ENCODE assay signal across 8 mouse cellular contexts in the genomic region with DNA sequence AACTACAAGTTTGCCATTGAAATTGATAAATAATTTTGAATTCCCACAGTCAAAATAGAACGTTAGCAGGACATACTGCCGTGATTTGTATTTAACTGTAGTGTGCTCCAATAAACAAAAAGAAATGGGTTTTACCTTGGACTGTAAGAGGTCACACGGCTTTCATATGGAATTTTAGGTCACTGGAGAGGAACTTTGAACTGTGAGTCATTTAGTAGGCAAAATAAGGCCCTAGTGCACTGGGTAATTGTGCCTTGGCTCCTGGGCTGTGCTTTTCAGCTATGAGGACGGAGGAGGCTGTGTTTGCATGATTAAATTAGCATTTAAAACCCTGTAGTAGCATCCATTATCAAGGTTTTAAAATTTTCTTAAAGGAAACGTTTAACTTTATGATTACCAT. TPM values are rescaled to one million over a fixed set of nuclear protein-coding genes. Genes with fewer than 3 reads are reported as not detected.
DNase-seq lines count a peak whose midpoint lies in the region; ATAC-seq and TF ChIP-seq lines count a peak whose summit lies in the region.

No protein-coding gene starts in this region.

- H3K9ac ChIP-seq in liver, adult 2 months (ENCODE audit: low read depth, low read length), result peak overlapping the region; percentile 18; the same call in 1 of the 2 replicates
- H3K9ac ChIP-seq in embryonic facial prominence, embryonic 14.5 days (ENCODE audit: low read depth, low read length), result peak overlapping the region; percentile 86; the same call in 1 of the 2 replicates
- no peak overlapping the region for H3K9ac ChIP-seq in intestine, embryonic 15.5 days

- no peak for ATAC-seq in embryonic facial prominence, embryonic 14.5 days (ENCODE audit: low read depth)
- no peak for ATAC-seq in intestine, embryonic 15.5 days

- no peak for TF ChIP-seq POLR2A in liver, adult 2 months (IDR thresholded peaks at IDR 0.05; ENCODE audit: extremely low read depth, insufficient read depth, low read length)
- TF ChIP-seq POLR2A in myocyte (IDR thresholded peaks at IDR 0.05; ENCODE audit: insufficient read length, low read depth), result no peak

- peaks cover 8% of the 10 kb centered on the region; the same call in 1 of the 2 replicates for H3K4me1 ChIP-seq in liver, adult 2 months (ENCODE audit: control insufficient read depth, insufficient read depth, low read length)
- H3K4me1 ChIP-seq in embryonic facial prominence, embryonic 14.5 days (ENCODE audit: control insufficient read depth, insufficient read depth, low read length), result peaks cover 8% of the 10 kb centered on the region
- H3K4me1 ChIP-seq in intestine, embryonic 15.5 days (replicated peaks), result no peaks in the 10 kb centered on the region

- DNase-seq in liver, adult 2 months (ENCODE audit: extremely low read depth, low read depth, low spot score), result peak; percentile 91
- DNase-seq in liver, result no peak
- DNase-seq in embryonic facial prominence, embryonic 14.5 days (ENCODE audit: low spot score), result no peak
- DNase-seq in spleen, postnatal 14 days (ENCODE audit: low spot score in 2 of 2), result no peak
- no peak for DNase-seq in frontal cortex, postnatal 25 days (ENCODE audit: low spot score in 2 of 2)
- DNase-seq in frontal cortex, postnatal 10 days (ENCODE audit: low spot score in 2 of 2), result no peak

- peaks cover 18% of the 10 kb centered on the region for H3K36me3 ChIP-seq in liver, adult 2 months (ENCODE audit: control insufficient read depth, insufficient read depth, low read length)
- H3K36me3 ChIP-seq in embryonic facial prominence, embryonic 14.5 days (ENCODE audit: control insufficient read depth, insufficient read depth, low read length), result no peaks in the 10 kb centered on the region; the same call in 1 of the 2 replicates
- H3K36me3 ChIP-seq in intestine, embryonic 15.5 days, result no peaks in the 10 kb centered on the region
- no peaks in the 10 kb centered on the region for H3K36me3 ChIP-seq in myocyte (ENCODE audit: control insufficient read depth, insufficient read depth)

- H3ac ChIP-seq in myocyte (ENCODE audit: control insufficient read depth, insufficient read length), result no peak overlapping the region

- H3K27ac ChIP-seq in liver, adult 2 months (replicated peaks; ENCODE audit: insufficient read depth, low read depth, low read length), result no peak overlapping the region
- H3K27ac ChIP-seq in embryonic facial prominence, embryonic 14.5 days (replicated peaks; ENCODE audit: low read depth, low read length), result no peak overlapping the region
- no peak overlapping the region for H3K27ac ChIP-seq in intestine, embryonic 15.5 days

- peak overlapping the region; percentile 84 for H3K4me3 ChIP-seq in liver, adult 2 months (ENCODE audit: insufficient read depth, low read depth, low read length)
- H3K4me3 ChIP-seq in embryonic facial prominence, embryonic 14.5 days (ENCODE audit: low read depth, low read length), result peak overlapping the region; percentile 88
- H3K4me3 ChIP-seq in intestine, embryonic 15.5 days (replicated peaks), result no peak overlapping the region
- peak overlapping the region; percentile 43 for H3K4me3 ChIP-seq in myocyte

- WGBS in liver, adult 2 months, result 14% methylated on average over 5 of the region's 5 CpGs
- WGBS in embryonic facial prominence, embryonic 14.5 days, result 33% methylated on average over 5 of the region's 5 CpGs
- 37% methylated on average over 5 of the region's 5 CpGs for WGBS in intestine, embryonic 15.5 days

- peak overlapping the region; percentile 95 for H3K4me2 ChIP-seq in embryonic facial prominence, embryonic 14.5 days (ENCODE audit: low read depth, low read length)
- peak overlapping the region; percentile 93 for H3K4me2 ChIP-seq in intestine, embryonic 15.5 days (replicated peaks)
- H3K4me2 ChIP-seq in myocyte (ENCODE audit: low read depth), result peak overlapping the region; percentile 66

- no peak for TF ChIP-seq CTCF in liver, adult 2 months (IDR thresholded peaks at IDR 0.05; ENCODE audit: low read depth, low read length)

- H3K9me3 ChIP-seq in embryonic facial prominence, embryonic 14.5 days (ENCODE audit: control insufficient read depth, low read length), result no peaks in the 10 kb centered on the region
- no peaks in the 10 kb centered on the region for H3K9me3 ChIP-seq in intestine, embryonic 15.5 days

- H3K79me2 ChIP-seq in liver, adult 2 months (ENCODE audit: control insufficient read depth, insufficient read depth, low read length), result peaks cover 27% of the 10 kb centered on the region
- peaks cover 20% of the 10 kb centered on the region for H3K79me2 ChIP-seq in myocyte (ENCODE audit: control insufficient read depth, insufficient read depth)

- no peaks in the 10 kb centered on the region for H3K27me3 ChIP-seq in liver, adult 2 months (ENCODE audit: control insufficient read depth, insufficient read depth, low read length)
- H3K27me3 ChIP-seq in embryonic facial prominence, embryonic 14.5 days (replicated peaks; ENCODE audit: control insufficient read depth, insufficient read depth, low read length), result peaks cover 13% of the 10 kb centered on the region; the same call in 1 of the 2 replicates
- H3K27me3 ChIP-seq in intestine, embryonic 15.5 days (replicated peaks), result no peaks in the 10 kb centered on the region
- H3K27me3 ChIP-seq in myocyte (ENCODE audit: control insufficient read depth, insufficient read depth, insufficient read length), result no peaks in the 10 kb centered on the region

TF ChIP-seq in myocyte, 11 proteins besides CTCF, POLR2A, EP300 and RAD21:
- TF ChIP-seq E2F4 (IDR thresholded peaks at IDR 0.05; ENCODE audit: insufficient read depth), result no peak
- no peak for TF ChIP-seq CEBPB (IDR thresholded peaks at IDR 0.05; ENCODE audit: insufficient read depth, poor library complexity, severe bottlenecking)
- no peak for TF ChIP-seq POLR2AphosphoS2 (IDR thresholded peaks at IDR 0.05; ENCODE audit: insufficient read length, low read depth)
- TF ChIP-seq USF1 (IDR thresholded peaks at IDR 0.05; ENCODE audit: low read depth), result no peak
- TF ChIP-seq SRF (IDR thresholded peaks at IDR 0.05; ENCODE audit: control insufficient read depth, insufficient read length, low read depth), result no peak
- no peak for TF ChIP-seq MYOD1 (IDR thresholded peaks at IDR 0.05; ENCODE audit: control insufficient read depth in 1 of 3, insufficient read length in 2 of 3, low read depth in 2 of 3)
- no peak for TF ChIP-seq MYOG (IDR thresholded peaks at IDR 0.05; ENCODE audit: control insufficient read depth in 1 of 3, insufficient read depth in 1 of 3, insufficient read length in 2 of 3, low read depth in 2 of 3)
- no peak for TF ChIP-seq REST (IDR thresholded peaks at IDR 0.05; ENCODE audit: insufficient read depth, insufficient read length)
- TF ChIP-seq TCF3 (IDR thresholded peaks at IDR 0.05; ENCODE audit: insufficient read length, low read depth), result no peak
- TF ChIP-seq MAX (IDR thresholded peaks at IDR 0.05; ENCODE audit: low read depth), result no peak
- no peak for TF ChIP-seq TCF12 (IDR thresholded peaks at IDR 0.05; ENCODE audit: insufficient read depth, poor library complexity, severe bottlenecking)
TF ChIP-seq in myocyte: peak in this region for 0.

RNA-seq across cellular contexts. Expression of a gene that starts 3.0 kb away (rescaled TPM):
- total RNA-seq in liver, adult 2 months (2014; rRNA removed), result 23.5 and 30.3 TPM in 2 replicates
- 4.4 and 6.3 TPM in 2 replicates for polyA plus RNA-seq in liver, adult 2 months (2012; rRNA removed)
- 3.6 and 3.9 TPM in 2 replicates for polyA plus RNA-seq in embryonic facial prominence, embryonic 14.5 days (2014; fragmentation: Nextera tagmentation; extraction: Ambion mirVana)
- polyA plus RNA-seq in intestine, embryonic 15.5 days (2015; fragmentation: Nextera tagmentation; extraction: Ambion mirVana), result 2.3 and 2.4 TPM in 2 replicates
- 3.4 TPM for polyA plus RNA-seq in myocyte (2012; fragmentation: generic; extraction: Trizol)
